Mouse (Mus musculus) splenic B cell, adult 2 months (primary cell): ENCODE measurements around the gene Aox2.
A peak's percentile ranks its signal among the peaks of the same experiment; 100 is the strongest.

Source experiments
- DNase-seq: peaks from one replicate; pipeline ENCODE4 v3.0.0-alpha.2; 2011; ENCODE audit warnings: low read depth, low spot score
- H3K27me3 ChIP-seq: 2 replicates; pipeline ENCODE4 v1.6.1; 2012; ENCODE audit warnings: mild to moderate bottlenecking, low read length, moderate library complexity, mixed read lengths; ENCODE audit not compliant: control insufficient read depth, poor library complexity, insufficient read depth, severe bottlenecking
- H3K36me3 ChIP-seq: 2 replicates; pipeline ENCODE4 v1.6.1; 2012; ENCODE audit warnings: mild to moderate bottlenecking, low read length, moderate library complexity, mixed read lengths; ENCODE audit not compliant: control insufficient read depth, poor library complexity, insufficient read depth, severe bottlenecking

Gene Aox2

GRCm38 (mm10) chr1:58392652-58393283 lies 114.6 kb downstream of the Aox2 start, which contains the start of gene Bzw1:
Gene Bzw1 (plus strand): TSS chr1:58392898.
- H3K36me3 ChIP-seq: peaks cover 7% of the 10 kb centered on the region
- DNase-seq: peak; percentile 96
- no peaks in the 10 kb centered on the region for H3K27me3 ChIP-seq

- no peaks in the 10 kb centered on the region for H3K27me3 ChIP-seq
- DNase-seq: peak; percentile 54
- peaks cover 14% of the 10 kb centered on the region for H3K36me3 ChIP-seq
Observed at GRCm38 (mm10) chr1:58393284-58394195, 115.4 kb downstream of the Aox2 start.

DNA sequence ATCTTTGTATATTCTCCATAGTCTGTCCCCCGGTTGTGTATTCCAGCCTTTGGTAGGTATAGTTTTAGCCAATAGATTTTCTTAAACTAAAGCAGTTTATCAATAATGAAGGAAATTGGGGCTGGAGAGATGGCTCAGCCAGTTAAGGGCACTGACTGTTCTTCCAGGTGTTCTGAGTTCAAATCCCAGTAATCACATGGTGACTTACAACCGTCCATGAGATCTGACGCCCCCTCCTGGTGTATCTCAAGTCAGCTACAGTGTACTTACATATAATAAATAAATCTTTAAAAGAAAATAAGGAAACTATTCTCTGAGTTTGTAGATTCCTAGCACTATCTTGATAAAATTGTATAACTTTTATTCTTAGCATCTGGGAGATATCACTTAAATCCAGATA lies 117.2 kb downstream of the Aox2 start:
- Histone ChIP-seq H3K36me3 (peaks cover 19% of the 10 kb centered on the region), H3K27me3 (no peaks in the 10 kb centered on the region)
- DNase-seq: no peak

- DNase-seq: no peak
- Histone ChIP-seq H3K27me3 (no peaks in the 10 kb centered on the region), H3K36me3 (peaks cover 23% of the 10 kb centered on the region)
Observed at GRCm38 (mm10) chr1:58396179-58396578, 118.1 kb downstream of the Aox2 start.

DNA sequence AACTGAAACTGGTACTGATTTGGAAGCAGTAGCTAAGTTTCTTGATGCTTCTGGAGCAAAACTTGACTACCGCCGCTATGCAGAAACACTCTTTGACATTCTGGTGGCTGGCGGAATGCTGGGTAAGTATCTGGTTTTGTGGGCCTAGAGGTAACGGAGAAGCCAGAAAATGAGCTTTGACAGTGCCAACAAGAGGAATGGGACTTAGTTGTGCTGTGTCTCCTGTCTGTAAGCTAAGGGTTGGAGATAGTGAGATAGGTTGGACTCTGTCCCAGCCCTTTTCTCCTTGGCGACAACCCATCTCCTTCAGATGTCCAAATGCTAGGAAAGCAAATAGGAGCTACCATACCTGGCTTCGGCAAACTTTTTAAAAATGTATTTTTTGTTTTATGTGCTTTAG lies 119.6 kb downstream of the Aox2 start:
- no peak for DNase-seq
- Histone ChIP-seq H3K27me3 (no peaks in the 10 kb centered on the region), H3K36me3 (peaks cover 31% of the 10 kb centered on the region)

DNA sequence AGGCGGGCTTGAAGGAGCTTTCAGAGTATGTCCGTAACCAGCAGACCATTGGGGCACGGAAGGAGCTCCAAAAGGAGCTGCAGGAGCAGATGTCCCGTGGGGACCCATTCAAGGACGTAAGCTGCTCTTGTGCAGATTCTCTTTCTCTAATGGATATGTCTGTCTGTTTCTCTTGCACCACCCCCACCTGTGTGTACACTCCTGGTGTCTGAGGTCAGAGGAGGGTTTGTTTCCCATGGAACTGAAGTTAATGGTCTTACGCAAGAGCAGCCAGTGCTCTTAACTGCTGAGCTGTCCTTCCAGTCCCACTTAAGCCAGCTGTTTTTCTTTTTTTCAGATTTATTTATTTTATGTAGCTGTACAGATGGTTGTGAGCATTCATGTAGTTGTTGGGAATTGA lies 123.3 kb downstream of the Aox2 start:
- H3K36me3 ChIP-seq: peaks cover 29% of the 10 kb centered on the region
- DNase-seq: no peak
- no peaks in the 10 kb centered on the region for H3K27me3 ChIP-seq

DNA sequence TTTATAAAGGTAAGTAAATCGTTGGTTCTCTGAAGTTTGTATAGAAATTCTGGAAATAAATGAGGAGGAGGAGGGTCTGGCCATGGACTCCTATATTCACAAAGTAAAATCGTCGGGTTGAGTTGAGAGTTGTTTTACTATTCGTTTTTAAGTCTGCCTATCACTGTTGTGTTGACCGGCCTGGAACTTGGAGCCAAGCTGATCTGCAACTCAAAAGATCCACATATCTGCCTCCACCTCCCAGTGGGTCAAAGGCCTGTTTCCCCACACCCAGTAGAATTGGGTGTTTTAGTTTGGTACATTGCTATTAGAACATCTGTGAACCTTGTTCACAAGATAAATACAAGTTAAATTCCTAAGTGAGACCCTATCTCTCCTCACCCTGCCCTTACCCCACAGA lies 125.6 kb downstream of the Aox2 start:
- no peak for DNase-seq
- Histone ChIP-seq H3K36me3 (peaks cover 22% of the 10 kb centered on the region), H3K27me3 (no peaks in the 10 kb centered on the region)

GRCm38 (mm10) chr1:58407321-58407720 lies 129.2 kb downstream of the Aox2 start:
- peaks cover 16% of the 10 kb centered on the region for H3K36me3 ChIP-seq
- no peak for DNase-seq
- no peaks in the 10 kb centered on the region for H3K27me3 ChIP-seq

- no peaks in the 10 kb centered on the region for H3K27me3 ChIP-seq
- H3K36me3 ChIP-seq: peaks cover 12% of the 10 kb centered on the region
- no peak for DNase-seq
Observed at GRCm38 (mm10) chr1:58408141-58408540, 130.0 kb downstream of the Aox2 start.

- Histone ChIP-seq H3K36me3 (peaks cover 18% of the 10 kb centered on the region), H3K27me3 (no peaks in the 10 kb centered on the region)
- no peak for DNase-seq
Observed at GRCm38 (mm10) chr1:58409553-58410197, 131.5 kb downstream of the Aox2 start.

GRCm38 (mm10) chr1:58410198-58410588 lies 132.1 kb downstream of the Aox2 start:
- no peaks in the 10 kb centered on the region for H3K27me3 ChIP-seq
- peaks cover 23% of the 10 kb centered on the region for H3K36me3 ChIP-seq
- no peak for DNase-seq

GRCm38 (mm10) chr1:58410776-58411175 lies 132.7 kb downstream of the Aox2 start:
- no peaks in the 10 kb centered on the region for H3K27me3 ChIP-seq
- H3K36me3 ChIP-seq: peaks cover 27% of the 10 kb centered on the region
- no peak for DNase-seq

DNA sequence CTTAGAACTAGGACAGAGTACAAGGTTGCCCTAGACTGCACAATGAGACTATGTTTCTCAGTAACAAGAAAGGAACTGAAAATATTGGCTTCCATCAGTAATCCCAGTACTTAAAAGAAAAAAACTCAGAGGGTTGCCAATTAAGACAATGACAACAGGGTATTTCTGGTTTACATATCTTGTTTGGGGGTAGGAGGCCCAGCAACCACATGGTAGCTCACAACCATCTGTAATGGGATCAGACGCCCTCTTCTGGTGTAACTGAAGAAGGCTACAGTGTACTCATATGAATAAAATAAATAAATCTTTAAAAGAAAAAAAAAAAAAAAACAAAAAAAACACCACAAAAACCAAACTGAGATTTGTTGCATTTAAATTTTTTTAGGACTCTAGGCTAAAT lies 137.3 kb downstream of the Aox2 start:
- no peaks in the 10 kb centered on the region for H3K27me3 ChIP-seq
- peak; percentile 59 for DNase-seq

DNA sequence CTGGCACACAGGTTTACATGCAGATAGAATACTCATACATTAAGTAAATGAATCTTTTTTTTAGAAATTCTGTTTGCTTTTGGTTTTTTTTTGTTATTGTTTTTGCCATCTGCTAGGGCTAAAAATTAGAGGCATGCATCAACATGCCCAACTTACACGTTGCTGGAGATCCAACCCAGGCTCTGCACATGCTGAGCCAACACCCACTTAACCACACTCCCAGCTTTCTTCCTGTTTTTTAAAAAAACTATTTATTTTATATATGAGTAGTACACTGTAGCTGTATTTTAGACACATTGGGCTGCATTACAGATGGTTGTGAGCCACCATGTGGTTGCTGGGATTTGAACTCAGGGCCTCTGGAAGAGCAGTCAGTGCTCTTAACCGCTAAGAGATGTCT lies 137.9 kb downstream of the Aox2 start:
- DNase-seq: no peak
- no peaks in the 10 kb centered on the region for H3K27me3 ChIP-seq
- H3K36me3 ChIP-seq: peaks cover 49% of the 10 kb centered on the region

More for the DNA sequence above, 137.3 kb downstream of the Aox2 start:
- peaks cover 51% of the 10 kb centered on the region for H3K36me3 ChIP-seq

DNA sequence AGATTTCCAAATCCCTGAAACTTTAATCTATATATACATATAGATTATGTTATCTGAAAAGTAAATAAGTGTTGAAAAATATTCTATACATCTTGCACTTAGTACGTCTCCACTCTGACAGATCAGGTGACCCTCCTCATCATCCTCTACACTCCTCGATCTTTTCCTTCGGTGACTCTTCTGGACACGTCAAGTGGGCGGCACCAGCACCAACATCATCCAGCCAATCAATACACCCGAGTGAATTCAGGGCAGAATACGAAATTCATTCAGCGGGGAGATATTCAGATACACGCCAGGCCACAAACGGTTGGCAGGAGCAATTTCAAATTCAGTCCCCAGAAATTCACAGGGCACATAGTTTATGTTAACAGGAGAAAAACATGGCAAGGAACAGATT lies 141.9 kb downstream of the Aox2 start:
- no peak for DNase-seq
- H3K27me3 ChIP-seq: no peaks in the 10 kb centered on the region
- H3K36me3 ChIP-seq: peaks cover 38% of the 10 kb centered on the region
